Mouse (Mus musculus) retina, embryonic 14.5 days (tissue): ENCODE data around the gene Hdac4.

Source experiments
- DNase-seq: peaks from one replicate; pipeline ENCODE4 v3.0.0-alpha.2; 2015; ENCODE audit warnings: low spot score

The Hdac4 gene

GRCm38 (mm10) chr1:91922235-91923152, 273.0 kb downstream of the Hdac4 start:
- DNase-seq: no peak

DNA sequence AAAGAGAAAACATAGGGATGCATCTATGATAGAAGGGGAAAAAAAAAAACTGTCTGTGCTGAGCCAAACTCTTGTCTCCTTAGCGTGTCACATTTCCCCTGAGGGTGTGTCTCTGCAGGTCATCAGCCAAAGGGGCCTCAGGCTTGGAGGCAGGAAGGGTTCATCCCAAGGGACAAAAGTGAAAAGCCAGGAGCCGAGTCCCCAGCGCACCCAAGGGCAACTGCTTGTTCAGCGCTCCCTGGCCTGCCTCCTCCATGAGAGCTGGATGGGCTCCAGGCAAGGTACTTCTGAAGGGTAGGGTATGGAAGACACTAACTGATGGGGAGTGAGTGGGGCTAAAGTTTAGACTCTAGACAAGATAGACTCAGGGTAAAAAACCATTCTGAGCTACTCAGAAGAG, 273.8 kb downstream of the Hdac4 start:
- DNase-seq: no peak

- no peak for DNase-seq
Measured at GRCm38 (mm10) chr1:91921279-91921678, 274.2 kb downstream of the Hdac4 start.

- DNase-seq: no peak
Measured at GRCm38 (mm10) chr1:91920038-91920589, 275.4 kb downstream of the Hdac4 start.

GRCm38 (mm10) chr1:91918257-91918800, 277.2 kb downstream of the Hdac4 start:
- DNase-seq: no peak

DNA sequence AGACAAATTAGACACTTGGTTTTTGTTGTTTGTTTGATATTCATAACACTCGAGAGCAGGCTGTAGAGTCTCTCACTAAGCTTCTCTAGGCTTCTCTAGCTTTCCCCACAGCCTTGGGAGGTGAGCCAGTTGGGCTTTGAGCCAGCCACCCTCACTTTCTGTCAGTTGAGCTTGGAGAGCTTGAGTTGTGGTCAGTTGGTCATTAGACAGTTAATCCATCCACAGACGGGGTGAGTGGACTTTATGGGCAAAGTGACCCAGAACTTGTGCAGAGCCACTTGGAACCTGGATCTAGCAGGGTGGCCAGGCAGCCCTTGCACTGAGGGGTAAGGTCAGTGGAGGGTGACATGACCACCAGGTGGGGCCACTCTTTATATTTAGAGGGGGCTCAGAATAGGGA, 277.9 kb downstream of the Hdac4 start:
- DNase-seq: no peak

DNA sequence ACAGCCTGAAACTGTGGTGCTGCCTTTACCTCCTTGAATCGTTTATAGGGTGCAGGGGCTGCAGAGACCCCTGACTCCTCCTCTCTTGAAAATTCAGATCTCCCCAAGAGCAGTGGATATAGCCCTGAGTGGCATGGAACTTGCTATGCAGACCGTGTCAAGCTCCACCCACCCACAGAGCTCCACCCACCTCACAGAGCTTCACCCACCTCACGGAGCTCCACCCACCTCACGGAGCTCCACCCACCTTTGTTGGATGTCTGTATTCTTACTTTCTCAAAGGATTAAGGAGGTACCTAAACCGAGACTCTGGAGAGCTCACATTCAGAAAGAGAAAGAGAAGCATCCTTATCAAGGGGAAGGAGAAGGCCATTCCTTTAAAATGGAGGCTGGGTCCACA, 279.5 kb downstream of the Hdac4 start:
- no peak for DNase-seq

GRCm38 (mm10) chr1:91914648-91915047, 280.9 kb downstream of the Hdac4 start:
- DNase-seq: no peak

DNA sequence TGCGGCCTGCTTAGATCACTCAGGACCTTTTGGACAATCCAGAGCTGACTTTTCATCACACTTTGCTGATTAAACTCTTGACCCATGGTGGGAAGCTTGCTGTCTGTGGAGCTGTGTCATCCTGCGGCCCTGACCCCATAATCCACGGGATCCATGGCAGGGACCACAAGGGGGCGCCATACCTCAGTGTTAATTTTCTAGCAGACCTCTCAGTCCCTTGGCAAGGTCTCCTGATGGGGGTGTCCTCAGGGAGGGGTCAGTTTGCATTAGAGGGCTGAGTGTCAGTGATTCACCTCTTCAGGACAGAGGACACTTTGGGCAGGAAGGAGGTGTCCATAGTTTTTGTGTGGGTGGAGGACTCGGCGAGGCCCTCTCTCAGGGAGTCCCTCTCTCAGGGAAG, 281.6 kb downstream of the Hdac4 start:
- peak; percentile 69 for DNase-seq

DNA sequence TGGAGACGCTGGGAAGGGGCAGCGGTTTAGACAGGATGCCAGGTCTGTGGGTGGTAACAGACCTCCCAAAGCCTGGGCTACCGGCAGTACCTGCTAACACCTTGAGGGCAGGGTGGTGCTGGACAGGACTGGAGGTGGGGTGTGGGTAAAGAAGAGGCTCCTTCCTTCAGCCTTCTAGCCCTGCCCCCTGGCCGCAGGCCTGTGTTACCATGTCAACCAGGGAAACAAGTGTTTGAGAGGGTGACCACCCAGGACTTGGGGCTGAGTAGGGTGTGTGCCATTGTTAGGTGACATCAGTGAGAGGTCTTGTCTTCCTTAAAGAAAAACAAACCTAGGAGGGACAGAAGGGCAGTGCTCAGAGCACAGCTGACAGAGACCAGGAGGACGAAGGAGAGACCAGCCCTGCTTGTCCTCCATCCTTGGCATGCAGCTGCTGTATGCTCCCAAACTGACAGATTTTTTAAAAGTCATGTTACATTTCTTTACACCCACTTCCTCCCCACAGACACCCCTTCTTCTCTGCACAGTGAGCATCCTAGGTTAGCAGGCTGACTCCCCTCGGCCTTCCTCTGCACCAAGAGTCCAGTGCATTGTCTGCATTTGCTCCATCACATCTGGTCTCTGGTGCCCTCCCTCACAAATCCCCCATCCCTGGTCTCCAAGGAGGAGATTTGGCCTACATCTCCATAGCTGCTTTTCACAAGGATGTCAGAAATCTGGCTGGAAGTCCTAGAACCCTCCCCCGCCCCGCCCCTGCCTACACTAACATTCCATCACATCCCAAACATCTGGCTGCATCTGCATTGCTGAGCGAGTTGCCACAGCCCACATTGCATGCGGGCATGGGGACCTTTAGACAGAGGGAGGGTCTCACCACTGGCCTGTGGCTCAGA, 283.0 kb downstream of the Hdac4 start:
- no peak for DNase-seq

DNA sequence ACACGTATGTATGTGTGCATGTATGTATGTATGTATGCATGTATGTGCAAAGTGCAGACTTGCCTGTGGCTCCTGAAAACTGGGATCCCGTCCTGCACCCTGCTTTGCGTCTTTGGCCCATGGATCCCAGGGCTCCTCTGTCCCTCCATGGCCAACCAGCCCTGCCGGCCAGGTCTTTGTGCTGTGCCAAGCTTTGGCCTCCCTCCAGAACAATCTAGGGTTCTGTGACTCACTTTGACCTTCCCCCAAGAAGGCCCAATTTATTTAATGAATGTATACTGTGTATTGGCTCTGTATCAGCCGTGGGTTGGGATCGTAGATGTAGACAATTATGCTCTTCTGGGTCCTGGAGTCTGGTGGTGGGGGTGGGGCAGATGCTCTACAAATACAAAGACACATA, 290.2 kb downstream of the Hdac4 start:
- DNase-seq: no peak

DNA sequence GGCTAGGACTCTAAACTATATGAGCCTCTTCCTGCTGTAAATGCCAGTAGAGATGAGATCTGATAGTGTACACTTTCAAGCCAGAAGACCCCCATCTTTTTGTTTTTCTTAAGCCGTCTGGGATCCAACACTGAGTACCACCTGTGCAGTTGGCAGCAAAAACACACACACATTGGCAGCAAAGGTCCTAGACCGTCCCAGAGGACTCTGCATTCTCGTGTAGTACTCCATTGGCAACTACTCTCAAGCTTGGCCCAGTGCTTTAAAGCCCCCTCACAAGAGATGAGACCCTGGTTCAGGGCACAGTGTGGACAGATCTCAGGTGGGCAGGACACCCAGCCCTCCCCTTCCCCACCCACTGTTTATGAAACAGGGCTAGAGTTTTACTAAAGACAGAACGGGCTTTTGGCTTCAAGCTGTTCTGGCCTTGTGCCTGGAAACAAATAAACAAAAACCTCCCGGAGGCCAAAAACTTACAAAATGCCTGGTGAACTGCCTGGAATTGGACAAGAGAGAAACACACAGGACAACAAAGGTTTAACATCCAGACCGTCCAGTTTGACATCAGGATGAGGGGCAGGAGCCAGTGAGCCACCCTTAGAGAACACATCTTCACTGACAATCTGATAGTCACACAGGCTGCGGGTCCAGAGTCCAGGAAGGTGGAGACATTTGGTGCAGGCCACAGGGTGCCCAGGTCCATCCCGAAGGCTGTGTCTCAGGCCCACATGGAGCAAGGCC, 292.1 kb downstream of the Hdac4 start:
- no peak for DNase-seq

- DNase-seq: no peak
Measured at GRCm38 (mm10) chr1:91897078-91897477, 298.4 kb downstream of the Hdac4 start.

DNA sequence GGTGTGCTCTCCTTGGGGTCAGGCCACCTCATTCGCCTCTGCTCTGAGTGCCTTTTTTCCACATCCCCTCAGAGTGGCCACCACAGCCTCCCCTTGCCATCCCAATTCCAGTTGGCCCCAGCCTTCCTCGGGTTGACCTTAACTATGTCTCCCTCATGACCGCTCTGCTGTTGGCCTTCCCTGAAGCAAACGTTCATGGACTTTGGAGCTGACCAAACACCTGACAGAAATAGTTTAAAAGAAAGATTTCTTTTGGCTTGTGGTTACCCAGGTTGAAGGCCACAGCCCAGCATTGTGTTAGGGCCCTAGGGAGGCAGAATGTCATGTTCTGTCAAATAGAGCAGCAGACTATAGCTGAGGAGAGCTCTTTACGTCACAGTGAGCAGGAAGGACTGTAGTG, 301.2 kb downstream of the Hdac4 start:
- DNase-seq: no peak

GRCm38 (mm10) chr1:91893598-91893997, 301.9 kb downstream of the Hdac4 start:
- DNase-seq: no peak

GRCm38 (mm10) chr1:91883115-91883514, 312.4 kb downstream of the Hdac4 start:
- DNase-seq: no peak

- no peak for DNase-seq
Measured at GRCm38 (mm10) chr1:91880899-91881298, 314.6 kb downstream of the Hdac4 start.

- no peak for DNase-seq
Measured at GRCm38 (mm10) chr1:91880156-91880555, 315.3 kb downstream of the Hdac4 start.
